Mouse (Mus musculus): Measurements from ENCODE around the gene Aars2. TPM values are rescaled to one million over a fixed set of nuclear protein-coding genes. Genes with fewer than 3 reads are reported as not detected.

The Aars2 gene
- polyA plus RNA-seq, 1 experiment from 2014 or later: 14.8 TPM

GRCm38 (mm10) chr17:45518766-45519475, 12.3 kb downstream of the Aars2 start:
- no peaks in the 10 kb centered on the region for H3K9me3 ChIP-seq (ENCODE audit: control insufficient read depth, low read depth, low read length)
- no peak overlapping the region for H3K4me3 ChIP-seq (ENCODE audit: low read depth, low read length)
- H3K4me2 ChIP-seq (replicated peaks; ENCODE audit: low read depth, low read length): no peak overlapping the region
- 85% methylated on average over 12 of the region's 12 CpGs for WGBS
- no peak overlapping the region for H3K27ac ChIP-seq (ENCODE audit: low read length)
- peaks cover 4% of the 10 kb centered on the region; the same call in 1 of the 2 replicates for H3K36me3 ChIP-seq (ENCODE audit: control insufficient read depth, insufficient read depth, low read length)
- H3K9ac ChIP-seq (replicated peaks; ENCODE audit: low read depth, low read length): no peak overlapping the region
- H3K4me1 ChIP-seq (ENCODE audit: control insufficient read depth, insufficient read depth, low read length): 0 out of 2 replicates have a peak, but pooled peaks cover 6% of the 10 kb centered on the region
- H3K27me3 ChIP-seq (ENCODE audit: control insufficient read depth, insufficient read depth, low read length): no peaks in the 10 kb centered on the region
- ATAC-seq (ENCODE audit: insufficient number of reproducible peaks, insufficient read depth, low FRiP score, low read depth): no peak

- Histone ChIP-seq H3K4me2 (replicated peaks; ENCODE audit: low read depth, low read length) (no peak overlapping the region), H3K9ac (replicated peaks; ENCODE audit: low read depth, low read length) (no peak overlapping the region), H3K36me3 (ENCODE audit: control insufficient read depth, insufficient read depth, low read length) (peaks cover 4% of the 10 kb centered on the region; the same call in 1 of the 2 replicates), H3K27ac (ENCODE audit: low read length) (no peak overlapping the region), H3K4me3 (ENCODE audit: low read depth, low read length) (no peak overlapping the region), H3K27me3 (ENCODE audit: control insufficient read depth, insufficient read depth, low read length) (no peaks in the 10 kb centered on the region), H3K4me1 (ENCODE audit: control insufficient read depth, insufficient read depth, low read length) (0 out of 2 replicates have a peak, but pooled peaks cover 6% of the 10 kb centered on the region), H3K9me3 (ENCODE audit: control insufficient read depth, low read depth, low read length) (no peaks in the 10 kb centered on the region)
- WGBS: 70% methylated on average over 11 of the region's 11 CpGs
- no peak for ATAC-seq (ENCODE audit: insufficient number of reproducible peaks, insufficient read depth, low FRiP score, low read depth)
Observed at GRCm38 (mm10) chr17:45520136-45520535, 13.5 kb downstream of the Aars2 start.

GRCm38 (mm10) chr17:45523263-45523662, 16.6 kb downstream of the Aars2 start, which contains the start of gene Tcte1:
Tcte1 (plus strand) TSS chr17:45523434.
- Histone ChIP-seq H3K36me3 (ENCODE audit: control insufficient read depth, insufficient read depth, low read length) (peaks cover 4% of the 10 kb centered on the region; the same call in 1 of the 2 replicates), H3K27ac (ENCODE audit: low read length) (no peak within 1 kb of the TSS), H3K27me3 (ENCODE audit: control insufficient read depth, insufficient read depth, low read length) (no peaks in the 10 kb centered on the region), H3K4me1 (ENCODE audit: control insufficient read depth, insufficient read depth, low read length) (0 out of 2 replicates have a peak, but pooled peaks cover 6% of the 10 kb centered on the region), H3K4me2 (replicated peaks; ENCODE audit: low read depth, low read length) (peak within 1 kb of the TSS; percentile 80), H3K9me3 (ENCODE audit: control insufficient read depth, low read depth, low read length) (no peaks in the 10 kb centered on the region), H3K4me3 (ENCODE audit: low read depth, low read length) (peak within 1 kb of the TSS; percentile 30), H3K9ac (replicated peaks; ENCODE audit: low read depth, low read length) (no peak within 1 kb of the TSS; the same call in 1 of the 2 replicates)
- WGBS: 3% methylated on average over 21 of the region's 21 CpGs
- peak; percentile 68; the same call in 1 of the 2 replicates for ATAC-seq (ENCODE audit: insufficient number of reproducible peaks, insufficient read depth, low FRiP score, low read depth)

GRCm38 (mm10) chr17:45524961-45525360, 18.3 kb downstream of the Aars2 start:
- 57% methylated on average over 4 of the region's 4 CpGs for WGBS
- Histone ChIP-seq H3K9me3 (ENCODE audit: control insufficient read depth, low read depth, low read length) (no peaks in the 10 kb centered on the region), H3K4me3 (ENCODE audit: low read depth, low read length) (no peak overlapping the region), H3K9ac (replicated peaks; ENCODE audit: low read depth, low read length) (no peak overlapping the region), H3K36me3 (ENCODE audit: control insufficient read depth, insufficient read depth, low read length) (peaks cover 4% of the 10 kb centered on the region; the same call in 1 of the 2 replicates), H3K27me3 (ENCODE audit: control insufficient read depth, insufficient read depth, low read length) (no peaks in the 10 kb centered on the region), H3K4me1 (ENCODE audit: control insufficient read depth, insufficient read depth, low read length) (0 out of 2 replicates have a peak, but pooled peaks cover 6% of the 10 kb centered on the region), H3K27ac (ENCODE audit: low read length) (no peak overlapping the region), H3K4me2 (replicated peaks; ENCODE audit: low read depth, low read length) (no peak overlapping the region)
- ATAC-seq (ENCODE audit: insufficient number of reproducible peaks, insufficient read depth, low FRiP score, low read depth): no peak

GRCm38 (mm10) chr17:45526571-45526970, 19.9 kb downstream of the Aars2 start:
- Histone ChIP-seq H3K4me3 (ENCODE audit: low read depth, low read length) (no peak overlapping the region), H3K36me3 (ENCODE audit: control insufficient read depth, insufficient read depth, low read length) (no peaks in the 10 kb centered on the region), H3K9ac (replicated peaks; ENCODE audit: low read depth, low read length) (no peak overlapping the region), H3K4me2 (replicated peaks; ENCODE audit: low read depth, low read length) (no peak overlapping the region), H3K4me1 (ENCODE audit: control insufficient read depth, insufficient read depth, low read length) (0 out of 2 replicates have a peak, but pooled peaks cover 6% of the 10 kb centered on the region), H3K9me3 (ENCODE audit: control insufficient read depth, low read depth, low read length) (no peaks in the 10 kb centered on the region), H3K27me3 (ENCODE audit: control insufficient read depth, insufficient read depth, low read length) (no peaks in the 10 kb centered on the region), H3K27ac (ENCODE audit: low read length) (no peak overlapping the region)
- WGBS: 19% methylated on average over 5 of the region's 5 CpGs
- ATAC-seq (ENCODE audit: insufficient number of reproducible peaks, insufficient read depth, low FRiP score, low read depth): no peak

- Histone ChIP-seq H3K4me1 (ENCODE audit: control insufficient read depth, insufficient read depth, low read length) (no peaks in the 10 kb centered on the region), H3K9ac (replicated peaks; ENCODE audit: low read depth, low read length) (no peak overlapping the region), H3K36me3 (ENCODE audit: control insufficient read depth, insufficient read depth, low read length) (no peaks in the 10 kb centered on the region), H3K27me3 (ENCODE audit: control insufficient read depth, insufficient read depth, low read length) (peaks cover 7% of the 10 kb centered on the region; the same call in 1 of the 2 replicates), H3K4me3 (ENCODE audit: low read depth, low read length) (no peak overlapping the region), H3K27ac (ENCODE audit: low read length) (no peak overlapping the region), H3K4me2 (replicated peaks; ENCODE audit: low read depth, low read length) (no peak overlapping the region), H3K9me3 (ENCODE audit: control insufficient read depth, low read depth, low read length) (no peaks in the 10 kb centered on the region)
- ATAC-seq (ENCODE audit: insufficient number of reproducible peaks, insufficient read depth, low FRiP score, low read depth): no peak
- 53% methylated on average over 13 of the region's 13 CpGs for WGBS
Observed at GRCm38 (mm10) chr17:45530346-45530782, 23.7 kb downstream of the Aars2 start.

GRCm38 (mm10) chr17:45532896-45533295, 26.3 kb downstream of the Aars2 start:
- H3K9me3 ChIP-seq (ENCODE audit: control insufficient read depth, low read depth, low read length): no peaks in the 10 kb centered on the region
- H3K27ac ChIP-seq (ENCODE audit: low read length): no peak overlapping the region
- 52% methylated on average over 15 of the region's 15 CpGs for WGBS
- ATAC-seq (ENCODE audit: insufficient number of reproducible peaks, insufficient read depth, low FRiP score, low read depth): no peak
- H3K4me3 ChIP-seq (ENCODE audit: low read depth, low read length): no peak overlapping the region
- no peaks in the 10 kb centered on the region for H3K4me1 ChIP-seq (ENCODE audit: control insufficient read depth, insufficient read depth, low read length)
- no peaks in the 10 kb centered on the region for H3K36me3 ChIP-seq (ENCODE audit: control insufficient read depth, insufficient read depth, low read length)
- no peak overlapping the region for H3K4me2 ChIP-seq (replicated peaks; ENCODE audit: low read depth, low read length)
- peaks cover 7% of the 10 kb centered on the region; the same call in 1 of the 2 replicates for H3K27me3 ChIP-seq (ENCODE audit: control insufficient read depth, insufficient read depth, low read length)
- no peak overlapping the region for H3K9ac ChIP-seq (replicated peaks; ENCODE audit: low read depth, low read length)

GRCm38 (mm10) chr17:45536264-45536663, 29.6 kb downstream of the Aars2 start:
- no peaks in the 10 kb centered on the region for H3K36me3 ChIP-seq (ENCODE audit: control insufficient read depth, insufficient read depth, low read length)
- H3K9ac ChIP-seq (replicated peaks; ENCODE audit: low read depth, low read length): no peak overlapping the region
- H3K27ac ChIP-seq (ENCODE audit: low read length): no peak overlapping the region
- no peak for ATAC-seq (ENCODE audit: insufficient number of reproducible peaks, insufficient read depth, low FRiP score, low read depth)
- H3K9me3 ChIP-seq (ENCODE audit: control insufficient read depth, low read depth, low read length): no peaks in the 10 kb centered on the region
- no peak overlapping the region for H3K4me2 ChIP-seq (replicated peaks; ENCODE audit: low read depth, low read length)
- H3K27me3 ChIP-seq (ENCODE audit: control insufficient read depth, insufficient read depth, low read length): peaks cover 7% of the 10 kb centered on the region; the same call in 1 of the 2 replicates
- WGBS: 13% methylated on average over 5 of the region's 5 CpGs
- no peaks in the 10 kb centered on the region for H3K4me1 ChIP-seq (ENCODE audit: control insufficient read depth, insufficient read depth, low read length)
- H3K4me3 ChIP-seq (ENCODE audit: low read depth, low read length): no peak overlapping the region

All from stomach, embryonic 14.5 days (tissue).